Mouse (Mus musculus) intestine, postnatal 0 days (tissue): Measurements from ENCODE around the gene Nop14. TPM values are rescaled to one million over a fixed set of nuclear protein-coding genes. Genes with fewer than 3 reads are reported as not detected.

Experiments used
- ATAC-seq: fragments of 200-750 bp; cut with Nextera tagmentation; 2 replicates; pipeline ENCODE4 v1.8.0; 2017; ENCODE audit warnings: mild to moderate bottlenecking, moderate TSS enrichment, moderate library complexity
- H3K27ac ChIP-seq: fragments of 300-500 bp; sonication (generic); 2 replicates; pipeline ENCODE4 v1.5.1; 2014; ENCODE audit warnings: mild to moderate bottlenecking, low read depth, low read length, moderate library complexity
- H3K27me3 ChIP-seq: fragments of 300-500 bp; sonication (generic); replicated peaks from 2 replicates; pipeline ENCODE4 v1.6.1; 2014; ENCODE audit warnings: low read length, mixed read lengths; ENCODE audit not compliant: control insufficient read depth, insufficient read depth
- H3K36me3 ChIP-seq: fragments of 300-500 bp; sonication (generic); 2 replicates; pipeline ENCODE4 v1.6.1; 2014; ENCODE audit warnings: mild to moderate bottlenecking, moderate library complexity; ENCODE audit not compliant: control insufficient read depth, insufficient read depth
- H3K4me1 ChIP-seq: fragments of 300-500 bp; sonication (generic); replicated peaks from 2 replicates; pipeline ENCODE4 v1.6.1; 2014; ENCODE audit warnings: antibody characterized with exemption, low read length, mixed read lengths; ENCODE audit not compliant: control insufficient read depth, insufficient read depth
- H3K4me2 ChIP-seq: fragments of 300-500 bp; sonication (generic); replicated peaks from 2 replicates; pipeline ENCODE4 v1.6.1; 2014; ENCODE audit warnings: low read depth, mild to moderate bottlenecking, moderate library complexity
- H3K4me3 ChIP-seq: fragments of 300-500 bp; sonication (generic); 2 replicates; pipeline ENCODE4 v1.5.1; 2014; ENCODE audit warnings: low read depth, low read length
- H3K9ac ChIP-seq: fragments of 300-500 bp; sonication (generic); 2 replicates; pipeline ENCODE4 v1.6.1; 2014; ENCODE audit warnings: mild to moderate bottlenecking, low read depth, low read length
- H3K9me3 ChIP-seq: fragments of 300-500 bp; sonication (generic); 2 replicates; pipeline ENCODE4 v1.6.1; 2016; ENCODE audit warnings: mixed run types; ENCODE audit not compliant: control insufficient read depth
- CTCF ChIP-seq: sonication (generic); IDR thresholded peaks from 2 replicates; pipeline ENCODE4 v1.5.1; 2016; ENCODE audit warnings: low read depth, mild to moderate bottlenecking, control low read depth, antibody characterized with exemption, moderate library complexity
- WGBS: fragments of 180-500 bp; shearing (Covaris S2); extraction: QIAGEN DNeasy Blood & Tissue Kit; methylation state at CpG from one replicate; pipeline ENCODE4 v1.1.7; 2014; 5-methylcytosine and 5-hydroxymethylcytosine counted together
- polyA plus RNA-seq: library from polyadenylated mRNA; unstranded; fragments of >200 nt; fragmentation: Nextera tagmentation; extraction: Ambion mirVana; gene quantifications from 2 replicates; pipeline ENCODE4 v1.2.1, GENCODE M21; 2015

Gene Nop14
- polyA plus RNA-seq, 1 experiment from 2014 or later: 12.5 TPM

DNA sequence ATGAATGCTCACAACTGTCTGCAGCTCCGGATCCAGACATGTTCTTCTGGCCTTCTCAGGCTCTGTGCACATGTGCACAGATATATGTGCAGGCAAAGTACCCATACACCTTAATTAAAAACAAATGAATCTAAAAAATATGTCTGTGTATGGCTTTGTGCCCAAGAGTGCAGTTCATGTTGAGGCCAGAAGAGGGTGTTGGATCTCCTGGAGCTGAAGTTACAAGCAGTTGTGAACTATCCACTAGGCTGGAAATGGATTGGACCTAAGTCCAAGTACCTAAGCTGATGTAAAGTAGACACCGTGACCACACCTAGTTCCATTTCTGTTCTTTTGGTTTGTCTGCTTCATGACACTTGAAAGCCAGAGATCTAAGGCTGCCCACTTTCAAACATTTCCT lies 9.5 kb upstream of the Nop14 start:
- Histone ChIP-seq H3K9me3 (no peaks in the 10 kb centered on the region), H3K27ac (no peak overlapping the region), H3K4me2 (no peak overlapping the region), H3K36me3 (no peaks in the 10 kb centered on the region), H3K4me3 (no peak overlapping the region), H3K27me3 (no peaks in the 10 kb centered on the region), H3K4me1 (no peaks in the 10 kb centered on the region), H3K9ac (no peak overlapping the region)
- no peak for ATAC-seq
- TF ChIP-seq CTCF: peak; percentile 56
- 86% methylated on average over 2 of the region's 2 CpGs for WGBS

DNA sequence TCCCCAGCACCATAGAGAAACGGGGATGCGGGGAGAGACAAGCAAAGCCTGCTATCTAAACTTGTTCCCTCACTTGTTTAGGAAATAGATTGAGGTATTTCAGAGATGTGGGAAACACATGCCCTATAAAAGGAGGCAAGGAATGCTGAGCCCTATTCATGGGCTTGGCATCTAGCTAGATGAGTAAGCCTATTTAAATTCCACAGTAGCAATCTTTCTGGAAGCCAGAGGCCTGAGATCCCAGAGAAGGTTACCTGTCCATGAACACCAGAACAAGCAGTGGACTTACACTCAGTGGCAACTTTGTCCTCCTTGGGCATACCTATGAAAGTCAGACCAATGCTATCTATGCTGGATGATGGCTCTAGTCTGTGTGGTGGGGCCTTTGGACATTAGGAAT lies 3.3 kb upstream of the Nop14 start:
- H3K9me3 ChIP-seq: no peaks in the 10 kb centered on the region
- H3K27ac ChIP-seq: no peak overlapping the region
- no peaks in the 10 kb centered on the region for H3K27me3 ChIP-seq
- H3K36me3 ChIP-seq: no peaks in the 10 kb centered on the region
- H3K4me2 ChIP-seq: no peak overlapping the region
- H3K4me1 ChIP-seq: 0 out of 2 replicates have a peak, but pooled peaks cover 5% of the 10 kb centered on the region
- TF ChIP-seq CTCF: no peak
- no peak overlapping the region for H3K4me3 ChIP-seq
- 82% methylated on average over 2 of the region's 2 CpGs for WGBS
- ATAC-seq: no peak
- H3K9ac ChIP-seq: no peak overlapping the region

DNA sequence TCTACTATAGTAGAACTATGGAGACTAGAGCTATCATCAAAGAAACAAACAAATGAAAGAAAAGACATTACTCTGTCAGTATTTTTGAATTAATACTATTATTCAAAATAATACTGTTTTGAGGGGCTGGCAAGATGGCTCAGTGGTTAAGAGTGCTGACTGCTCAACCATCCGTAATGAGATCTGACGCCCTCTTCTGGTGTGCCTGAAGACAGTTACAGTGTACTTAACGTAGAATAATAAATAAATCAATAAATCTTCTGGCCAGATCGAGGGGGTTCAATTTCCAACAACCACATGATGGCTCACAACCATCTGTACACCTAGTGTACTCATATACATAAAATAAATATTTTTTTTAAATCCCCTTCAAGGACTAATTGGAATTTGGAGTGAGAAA lies 2.0 kb upstream of the Nop14 start:
- no peak overlapping the region for H3K4me2 ChIP-seq
- 76% methylated on average over 4 of the region's 4 CpGs for WGBS
- no peaks in the 10 kb centered on the region for H3K27me3 ChIP-seq
- no peaks in the 10 kb centered on the region for H3K9me3 ChIP-seq
- TF ChIP-seq CTCF: no peak
- H3K9ac ChIP-seq: no peak overlapping the region
- H3K27ac ChIP-seq: no peak overlapping the region
- no peak for ATAC-seq
- no peak overlapping the region for H3K4me3 ChIP-seq
- H3K4me1 ChIP-seq: 0 out of 2 replicates have a peak, but pooled peaks cover 5% of the 10 kb centered on the region
- no peaks in the 10 kb centered on the region for H3K36me3 ChIP-seq

DNA sequence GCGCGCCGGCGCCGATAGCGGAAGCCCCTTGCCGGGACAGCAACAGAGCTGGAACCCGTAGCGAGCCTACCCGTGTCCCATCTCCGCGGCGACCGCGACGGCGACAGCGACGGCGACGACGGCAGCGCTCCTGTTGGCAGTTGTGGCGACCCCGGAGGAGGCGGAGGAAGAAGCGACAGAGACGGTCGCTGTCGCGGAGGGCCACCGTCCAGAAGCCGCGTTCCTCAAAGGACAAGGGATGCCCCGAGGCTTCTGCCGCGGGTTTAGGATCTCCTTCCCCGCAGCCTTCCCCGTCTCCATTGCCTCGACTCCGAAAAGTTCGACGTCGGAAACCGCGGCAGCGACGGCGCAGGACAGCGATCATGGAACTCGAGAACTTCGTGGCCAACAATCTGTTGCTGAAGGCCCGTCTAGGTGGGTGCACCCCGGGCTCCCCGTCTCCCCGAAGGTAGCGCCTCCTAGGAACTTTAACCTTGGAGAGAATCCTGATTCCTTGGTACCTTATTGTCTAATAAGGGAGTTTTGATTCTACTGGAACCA lies 713 bp upstream of the Nop14 start:
- H3K9me3 ChIP-seq: no peaks in the 10 kb centered on the region
- peak overlapping the region; percentile 83 for H3K4me2 ChIP-seq
- peak overlapping the region; percentile 61 for H3K4me3 ChIP-seq
- ATAC-seq: no peak
- WGBS: under 1% methylated on average over 57 of the region's 57 CpGs
- peak overlapping the region; percentile 85 for H3K27ac ChIP-seq
- peaks cover 10% of the 10 kb centered on the region for H3K36me3 ChIP-seq
- H3K27me3 ChIP-seq: no peaks in the 10 kb centered on the region
- TF ChIP-seq CTCF: no peak
- H3K9ac ChIP-seq: peak overlapping the region; percentile 61
- 0 out of 2 replicates have a peak, but pooled peaks cover 5% of the 10 kb centered on the region for H3K4me1 ChIP-seq

DNA sequence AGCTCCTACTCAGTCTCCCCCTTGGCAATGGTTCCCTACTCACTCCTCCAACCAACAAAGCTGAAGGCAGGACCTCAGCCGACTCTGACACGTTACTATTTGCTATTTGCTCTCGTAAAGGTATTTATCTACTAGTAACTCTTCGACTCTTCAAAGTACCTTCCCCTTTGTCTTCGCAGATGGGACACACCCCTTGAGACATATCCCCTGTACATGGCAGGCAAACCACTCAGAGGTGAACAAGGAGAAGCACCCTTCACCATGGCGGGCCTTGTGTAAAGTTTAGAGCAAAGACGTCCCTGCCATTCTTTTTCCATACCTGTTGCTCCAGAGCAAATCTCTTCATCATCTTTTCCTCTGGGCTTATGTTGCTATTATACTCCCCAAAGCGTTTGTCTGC lies 2.4 kb downstream of the Nop14 start:
- no peak overlapping the region for H3K27ac ChIP-seq
- H3K4me2 ChIP-seq: no peak overlapping the region
- H3K4me3 ChIP-seq: no peak overlapping the region
- no peaks in the 10 kb centered on the region for H3K27me3 ChIP-seq
- peaks cover 39% of the 10 kb centered on the region for H3K36me3 ChIP-seq
- ATAC-seq: no peak
- no peak overlapping the region for H3K9ac ChIP-seq
- no peaks in the 10 kb centered on the region for H3K9me3 ChIP-seq
- H3K4me1 ChIP-seq: 0 out of 2 replicates have a peak, but pooled peaks cover 5% of the 10 kb centered on the region
- 68% methylated on average over 8 of the region's 8 CpGs for WGBS
- no peak for TF ChIP-seq CTCF

DNA sequence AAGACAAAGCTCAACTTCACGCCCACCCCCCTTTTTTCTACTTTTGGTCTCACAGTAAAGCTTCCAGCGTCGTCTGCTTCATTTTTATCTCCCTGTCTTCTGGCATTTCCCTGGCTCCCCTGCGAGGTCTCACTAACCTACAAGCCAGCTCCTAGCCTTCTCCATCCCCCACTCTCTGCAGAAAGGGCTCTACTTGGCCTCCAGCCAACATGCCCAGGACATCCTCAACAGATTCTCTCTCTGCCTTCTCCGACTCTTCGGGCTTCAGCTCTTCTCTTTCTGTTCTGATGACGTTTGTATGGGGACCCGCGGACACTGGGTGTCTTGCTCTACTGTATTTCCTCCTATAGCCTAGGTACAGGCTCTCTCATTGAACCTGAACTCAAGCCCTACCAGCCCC lies 5.1 kb downstream of the Nop14 start:
- no peaks in the 10 kb centered on the region for H3K27me3 ChIP-seq
- no peak overlapping the region for H3K4me2 ChIP-seq
- ATAC-seq: no peak
- peaks cover 66% of the 10 kb centered on the region for H3K36me3 ChIP-seq
- H3K4me3 ChIP-seq: no peak overlapping the region
- H3K27ac ChIP-seq: no peak overlapping the region
- TF ChIP-seq CTCF: no peak
- 0 out of 2 replicates have a peak, but pooled peaks cover 5% of the 10 kb centered on the region for H3K4me1 ChIP-seq
- WGBS: 79% methylated on average over 9 of the region's 9 CpGs
- no peak overlapping the region for H3K9ac ChIP-seq
- H3K9me3 ChIP-seq: no peaks in the 10 kb centered on the region

DNA sequence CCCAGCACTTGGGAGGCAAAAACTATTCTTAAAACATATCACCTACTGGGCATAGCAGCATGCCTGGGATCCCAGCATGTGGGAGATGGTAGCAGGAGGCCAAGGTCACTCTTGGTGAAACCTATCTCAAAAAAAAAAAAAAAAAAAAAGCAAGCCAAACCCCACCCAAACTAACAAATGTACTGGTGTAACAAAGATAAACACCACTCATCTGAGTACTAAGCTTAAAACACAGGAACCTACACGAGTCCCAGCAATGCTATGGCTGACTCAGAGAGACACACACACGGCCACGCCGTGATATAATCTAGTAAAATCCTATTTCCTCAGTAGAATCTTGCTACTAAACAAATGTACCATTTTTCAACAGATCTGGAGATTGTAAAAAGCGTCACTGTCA lies 7.0 kb downstream of the Nop14 start:
- TF ChIP-seq CTCF: no peak

More for the DNA sequence above, 7.0 kb downstream of the Nop14 start:
- no peak overlapping the region for H3K4me2 ChIP-seq
- H3K4me3 ChIP-seq: no peak overlapping the region
- H3K27ac ChIP-seq: no peak overlapping the region
- H3K36me3 ChIP-seq: peaks cover 85% of the 10 kb centered on the region
- WGBS: 81% methylated on average over 5 of the region's 5 CpGs
- no peaks in the 10 kb centered on the region for H3K4me1 ChIP-seq
- no peak for ATAC-seq
- no peak overlapping the region for H3K9ac ChIP-seq
- H3K27me3 ChIP-seq: no peaks in the 10 kb centered on the region
- H3K9me3 ChIP-seq: no peaks in the 10 kb centered on the region
